Mouse (Mus musculus): ENCODE data around the gene Ttpal.

The Ttpal gene

DNA sequence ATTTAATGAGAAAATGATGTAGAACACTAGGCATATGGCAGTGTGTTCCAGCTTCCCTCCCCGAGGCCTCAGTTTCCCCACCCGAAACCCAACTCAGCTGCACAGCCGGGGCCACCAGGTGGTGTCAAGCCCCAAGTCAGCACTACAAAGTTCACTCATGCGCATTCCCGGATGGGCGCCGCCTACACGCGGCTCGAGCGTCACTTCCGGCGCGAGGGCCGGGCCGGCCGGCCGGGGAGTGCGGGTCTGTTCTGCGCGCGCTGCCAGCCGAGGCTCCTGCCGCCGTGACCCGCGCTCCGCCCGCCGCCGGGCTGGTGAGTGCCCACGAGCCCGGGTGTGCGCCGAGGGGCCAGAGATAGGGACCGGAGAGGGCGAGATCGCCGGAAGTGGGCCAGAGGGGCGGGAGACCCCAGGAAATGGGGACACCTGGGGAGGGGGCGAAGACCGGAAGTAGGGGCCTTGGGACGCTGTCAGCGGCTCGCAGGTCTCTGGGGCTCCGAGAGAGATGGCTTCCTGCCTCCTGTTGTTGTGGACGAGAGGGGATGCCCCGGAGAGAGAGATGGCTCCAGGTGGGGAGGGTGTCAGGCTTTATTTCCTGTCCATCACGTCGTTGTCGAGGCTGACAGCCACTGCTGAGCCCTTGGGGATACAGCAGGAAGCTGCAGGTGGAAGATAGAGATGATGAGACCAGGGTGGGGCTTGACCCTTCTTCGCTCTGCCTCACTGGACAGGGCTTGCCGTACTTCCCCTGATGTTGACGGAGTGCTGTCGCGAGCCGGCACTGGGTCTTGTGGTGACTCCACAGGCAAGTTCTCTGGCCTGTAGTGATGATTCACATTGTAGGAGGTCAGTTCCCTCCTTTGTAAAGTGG, at the start of gene Ttpal:
Gene Ttpal, plus strand, starts transcription at position 214 of the 871 bp plus-strand sequence.
- peak; percentile 64 for DNase-seq (ENCODE audit: low read depth, low spot score)

GRCm38 (mm10) chr2:163552518-163552929, 49.6 kb upstream of the Ttpal start:
- no peak for DNase-seq (ENCODE audit: low read depth, low spot score)

DNA sequence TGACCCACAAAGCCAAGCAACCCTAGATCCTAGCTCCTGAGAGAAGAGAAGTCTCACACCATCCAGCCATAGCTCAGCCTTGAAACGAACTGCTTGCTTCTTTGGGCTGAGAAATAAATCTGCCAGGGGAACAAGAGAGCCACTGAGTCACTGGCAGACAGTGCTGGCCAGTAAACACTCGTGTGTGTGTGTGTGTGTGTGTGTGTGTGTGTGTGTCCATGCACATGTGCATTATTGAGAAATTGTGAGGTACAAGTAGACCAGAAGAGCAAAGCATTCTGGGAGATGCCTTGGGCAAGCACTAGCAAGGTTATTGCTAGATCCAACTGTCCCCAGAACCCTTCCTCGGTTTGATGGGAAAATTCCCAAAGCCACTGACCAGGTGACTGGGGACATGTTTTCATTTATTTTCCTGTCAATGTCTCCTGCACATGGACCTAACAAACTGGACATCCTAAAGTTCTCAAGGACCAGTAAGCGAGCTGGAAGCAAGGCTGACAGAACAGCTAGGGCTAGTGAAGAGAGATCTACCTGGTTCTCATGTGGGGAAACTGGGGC, 47.6 kb upstream of the Ttpal start:
- DNase-seq (ENCODE audit: low read depth, low spot score), result no peak

DNA sequence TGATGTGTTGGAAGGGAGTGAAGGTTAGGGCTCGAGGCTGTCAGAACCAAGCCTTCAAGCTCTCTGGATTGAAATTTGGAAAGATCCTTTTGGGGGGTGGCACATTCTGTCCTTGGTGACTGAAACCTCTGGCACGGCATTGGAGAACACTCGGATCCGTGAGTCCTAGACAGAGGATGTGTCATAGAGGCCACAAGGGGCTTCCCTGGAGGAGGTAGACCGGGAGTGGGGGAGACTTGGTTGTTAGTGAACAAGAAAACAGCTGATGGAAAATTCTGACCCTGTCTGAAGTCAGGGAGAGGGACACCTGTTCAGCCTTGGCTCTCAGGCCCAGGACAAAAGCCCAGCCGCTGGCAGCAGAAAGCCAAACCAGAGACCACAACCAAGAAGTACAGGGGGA, 47.1 kb upstream of the Ttpal start:
- no peak for DNase-seq (ENCODE audit: low read depth, low spot score)

DNA sequence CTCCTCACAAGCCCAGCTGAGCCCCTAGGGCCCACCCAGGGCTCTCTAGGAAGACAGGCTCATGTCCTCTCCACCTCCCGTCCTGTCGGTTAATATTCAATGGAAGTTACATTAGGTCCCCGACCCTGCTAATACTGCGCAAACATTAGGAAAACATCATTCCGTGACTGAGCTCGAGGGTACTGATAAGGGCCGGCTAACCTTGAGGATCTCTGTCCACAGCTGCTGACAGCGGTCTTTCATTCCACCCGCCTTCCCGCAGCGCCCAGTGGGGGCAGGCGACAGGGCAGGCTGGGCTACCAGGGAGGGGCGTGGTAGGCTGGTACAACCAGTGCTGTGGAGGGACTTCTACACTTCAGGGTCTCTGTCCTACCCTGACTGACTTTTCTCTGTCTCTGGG, 46.7 kb upstream of the Ttpal start:
- DNase-seq (ENCODE audit: low read depth, low spot score), result no peak

- no peak for DNase-seq (ENCODE audit: low read depth, low spot score)
Observed at GRCm38 (mm10) chr2:163558548-163558947, 43.6 kb upstream of the Ttpal start.

DNA sequence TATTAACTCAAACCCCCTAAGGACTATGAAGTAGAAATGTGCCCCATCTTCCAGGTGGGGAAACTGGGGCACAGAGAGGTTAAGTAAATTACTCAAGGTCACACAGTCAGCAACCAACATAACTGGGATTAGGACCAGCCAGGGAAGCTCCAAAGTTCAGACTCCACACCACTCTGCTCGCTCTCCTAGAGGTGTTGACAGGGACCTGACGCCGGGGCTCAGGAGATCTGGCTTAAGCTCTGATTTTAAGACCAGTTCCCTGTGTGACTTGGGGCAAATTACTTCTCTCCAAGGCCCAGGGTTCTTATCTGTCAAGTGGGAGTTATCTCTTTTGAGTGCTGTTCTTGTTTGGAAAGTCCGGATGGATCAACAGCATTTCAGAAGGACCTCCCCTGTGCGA, 42.9 kb upstream of the Ttpal start:
- no peak for DNase-seq (ENCODE audit: low read depth, low spot score)

GRCm38 (mm10) chr2:163560247-163560646, 41.9 kb upstream of the Ttpal start:
- no peak for DNase-seq (ENCODE audit: low read depth, low spot score)

DNA sequence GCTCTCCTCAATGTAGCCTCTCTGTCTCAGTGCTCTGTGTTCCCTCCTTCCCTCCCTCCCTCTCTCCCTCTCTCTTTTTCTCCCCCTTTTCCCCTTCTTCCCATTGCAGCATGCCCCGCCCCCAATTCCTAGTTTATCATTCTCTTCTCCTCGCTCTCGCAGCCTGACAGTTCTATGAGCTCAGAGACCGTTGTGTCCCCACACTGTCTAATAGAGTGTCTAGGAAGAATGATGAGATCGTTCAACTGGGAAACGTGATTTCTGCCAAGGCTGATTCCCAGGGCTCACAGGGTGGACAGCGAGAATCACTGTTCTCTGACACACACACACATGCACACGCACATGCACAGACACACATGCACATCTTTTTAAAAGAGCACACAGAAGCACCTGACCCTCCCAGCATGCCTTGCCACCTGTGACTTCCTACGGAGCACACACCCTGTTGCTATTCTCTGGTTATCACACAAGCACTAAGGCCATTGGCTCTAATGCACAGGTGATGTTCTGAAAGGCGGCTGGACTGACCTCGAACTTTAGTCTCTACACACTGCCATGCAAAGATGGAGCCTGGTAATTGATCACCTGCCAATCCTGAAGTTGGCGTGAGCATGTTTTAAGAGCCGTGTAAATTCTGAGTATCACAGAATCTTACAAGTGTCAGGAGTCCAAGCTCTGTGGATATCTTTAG, 40.7 kb upstream of the Ttpal start:
- DNase-seq (ENCODE audit: low read depth, low spot score), result no peak

DNA sequence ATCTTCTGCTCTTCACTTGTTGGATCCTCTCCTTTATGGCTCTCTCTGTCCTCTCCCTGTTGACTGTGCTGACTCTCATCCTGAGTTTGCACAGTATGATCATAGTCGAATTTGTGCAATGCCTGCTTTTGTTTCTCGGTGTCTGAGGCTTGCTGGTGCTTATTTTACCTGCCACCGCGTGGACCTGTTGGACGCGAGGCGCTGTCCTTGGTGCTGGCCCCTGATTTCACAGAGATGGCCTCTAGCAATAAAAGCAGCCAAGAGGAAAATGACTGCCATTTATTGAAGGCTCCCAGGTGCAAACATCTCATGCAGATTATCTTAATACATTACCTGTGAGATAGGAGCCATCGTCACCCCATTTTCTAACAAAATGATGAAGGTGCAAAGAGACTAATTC, 37.5 kb upstream of the Ttpal start:
- no peak for DNase-seq (ENCODE audit: low read depth, low spot score)

- no peak for DNase-seq (ENCODE audit: low read depth, low spot score)
Observed at GRCm38 (mm10) chr2:163574321-163574720, 27.8 kb upstream of the Ttpal start.

- no peak for DNase-seq (ENCODE audit: low read depth, low spot score)
Observed at GRCm38 (mm10) chr2:163575248-163575647, 26.9 kb upstream of the Ttpal start.

DNA sequence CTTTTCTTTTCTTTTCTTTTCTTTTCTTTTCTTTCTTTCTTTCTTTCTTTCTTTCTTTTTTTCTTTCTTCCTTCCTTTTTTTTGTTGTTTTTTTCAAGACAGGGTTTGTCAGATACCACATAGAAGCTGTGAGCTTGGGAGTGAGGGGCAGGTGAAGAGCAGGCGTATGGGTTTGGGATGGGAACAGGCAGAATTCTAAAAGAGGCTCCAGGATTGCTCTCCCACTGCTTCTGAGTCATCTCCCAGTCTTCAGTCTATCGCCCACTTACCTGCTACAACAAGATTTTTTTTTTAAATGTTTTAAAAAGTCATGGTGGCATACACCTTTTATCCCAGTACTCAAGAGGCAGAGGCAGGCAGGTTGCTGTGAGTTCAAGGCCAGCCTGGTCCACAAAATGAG, 24.1 kb upstream of the Ttpal start:
- DNase-seq (ENCODE audit: low read depth, low spot score), result no peak

GRCm38 (mm10) chr2:163580069-163580945, 21.8 kb upstream of the Ttpal start:
- no peak for DNase-seq (ENCODE audit: low read depth, low spot score)

GRCm38 (mm10) chr2:163583226-163584087, 18.7 kb upstream of the Ttpal start:
- DNase-seq (ENCODE audit: low read depth, low spot score), result no peak

GRCm38 (mm10) chr2:163584088-163584426, 18.1 kb upstream of the Ttpal start:
- DNase-seq (ENCODE audit: low read depth, low spot score), result no peak

DNA sequence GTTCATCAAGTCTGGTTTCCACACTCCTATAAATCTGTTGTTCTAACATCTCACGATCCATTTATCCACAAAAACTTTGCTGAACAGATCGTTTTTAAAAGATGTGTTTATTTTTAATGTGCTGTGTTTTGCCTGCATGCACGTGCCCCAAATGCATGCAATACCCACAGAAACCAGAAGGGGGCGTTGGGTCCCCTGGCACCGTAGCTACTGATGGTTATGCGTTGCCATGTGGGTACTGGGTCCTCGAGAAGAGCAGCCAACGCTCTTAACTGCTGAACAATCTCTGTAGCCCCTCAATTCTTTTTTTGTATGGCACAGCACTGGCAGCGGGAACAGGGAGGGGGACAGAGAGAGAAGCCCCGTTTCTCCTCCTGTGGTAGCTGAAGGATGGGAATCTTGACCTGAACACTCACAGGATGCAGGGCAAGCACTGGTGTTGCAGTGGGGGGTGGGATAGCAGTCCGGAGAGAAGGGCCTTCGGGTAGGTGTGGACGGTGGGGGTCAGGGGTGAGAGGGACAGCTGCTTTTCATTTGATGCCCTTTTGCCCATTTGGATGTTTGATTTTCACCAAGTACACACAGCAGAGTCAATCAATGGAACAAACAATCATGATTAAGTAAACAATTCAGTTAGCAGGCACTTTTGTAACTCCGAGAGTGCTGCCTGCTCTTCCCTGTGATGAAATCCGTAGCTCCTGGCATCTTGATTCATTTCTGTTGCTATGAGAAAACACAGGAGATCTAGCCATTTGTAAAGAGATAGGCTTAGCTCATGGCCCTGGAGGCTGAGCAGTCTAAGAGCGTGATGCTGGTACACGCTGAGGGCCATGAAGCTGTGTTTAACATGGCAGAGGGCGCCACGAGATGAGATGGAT, 15.5 kb upstream of the Ttpal start:
- DNase-seq (ENCODE audit: low read depth, low spot score), result no peak

DNA sequence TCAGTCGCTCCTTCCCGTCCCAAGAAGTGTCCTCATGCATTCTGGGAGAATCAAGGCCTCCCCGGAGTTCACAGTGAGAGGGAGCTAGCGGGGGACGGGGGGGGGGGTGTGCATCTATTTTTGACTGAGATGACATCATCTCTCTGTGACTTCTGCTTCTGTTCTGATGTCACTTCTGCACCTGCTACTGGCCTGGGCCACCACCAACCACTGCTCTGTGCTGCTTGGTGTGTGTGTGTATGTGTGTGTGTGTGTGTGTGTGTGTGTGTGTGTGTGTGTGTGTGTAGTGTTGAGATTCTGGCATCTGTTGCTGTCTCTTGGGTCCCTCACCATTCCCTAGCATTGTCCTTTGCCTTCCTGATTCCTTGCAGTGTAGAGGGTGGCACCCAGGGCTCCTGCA, 14.6 kb upstream of the Ttpal start:
- no peak for DNase-seq (ENCODE audit: low read depth, low spot score)

GRCm38 (mm10) chr2:163590211-163590610, 11.9 kb upstream of the Ttpal start:
- DNase-seq (ENCODE audit: low read depth, low spot score), result no peak

- DNase-seq (ENCODE audit: low read depth, low spot score), result no peak
Observed at GRCm38 (mm10) chr2:163590996-163591395, 11.1 kb upstream of the Ttpal start.
